Mouse (Mus musculus): ENCODE results near the gene Pax3.

Gene Pax3

DNA sequence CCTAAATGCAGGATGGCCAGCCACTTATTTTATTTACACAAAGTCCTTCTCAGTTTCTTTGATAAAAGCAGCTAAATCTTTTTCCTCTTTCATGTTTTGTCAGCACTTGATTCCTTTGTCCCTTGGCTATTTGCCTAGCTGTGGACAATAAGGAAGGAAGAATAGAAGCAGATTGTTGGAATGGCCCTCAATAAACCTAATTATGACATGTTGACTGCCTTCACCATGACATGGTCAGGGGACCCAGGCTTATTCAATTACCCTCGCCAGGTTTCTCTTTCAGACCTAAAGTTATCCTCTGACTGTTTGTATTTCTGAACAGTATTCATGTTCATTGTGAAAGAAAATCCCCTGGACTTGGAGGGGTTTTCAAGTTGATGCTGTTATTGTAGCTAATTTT lies 25.3 kb downstream of the Pax3 start:
- DNase-seq = no peak

GRCm38 (mm10) chr1:78170771-78171170 lies 26.2 kb downstream of the Pax3 start:
- DNase-seq = no peak

GRCm38 (mm10) chr1:78168796-78169195 lies 28.1 kb downstream of the Pax3 start:
- no peak for DNase-seq

DNA sequence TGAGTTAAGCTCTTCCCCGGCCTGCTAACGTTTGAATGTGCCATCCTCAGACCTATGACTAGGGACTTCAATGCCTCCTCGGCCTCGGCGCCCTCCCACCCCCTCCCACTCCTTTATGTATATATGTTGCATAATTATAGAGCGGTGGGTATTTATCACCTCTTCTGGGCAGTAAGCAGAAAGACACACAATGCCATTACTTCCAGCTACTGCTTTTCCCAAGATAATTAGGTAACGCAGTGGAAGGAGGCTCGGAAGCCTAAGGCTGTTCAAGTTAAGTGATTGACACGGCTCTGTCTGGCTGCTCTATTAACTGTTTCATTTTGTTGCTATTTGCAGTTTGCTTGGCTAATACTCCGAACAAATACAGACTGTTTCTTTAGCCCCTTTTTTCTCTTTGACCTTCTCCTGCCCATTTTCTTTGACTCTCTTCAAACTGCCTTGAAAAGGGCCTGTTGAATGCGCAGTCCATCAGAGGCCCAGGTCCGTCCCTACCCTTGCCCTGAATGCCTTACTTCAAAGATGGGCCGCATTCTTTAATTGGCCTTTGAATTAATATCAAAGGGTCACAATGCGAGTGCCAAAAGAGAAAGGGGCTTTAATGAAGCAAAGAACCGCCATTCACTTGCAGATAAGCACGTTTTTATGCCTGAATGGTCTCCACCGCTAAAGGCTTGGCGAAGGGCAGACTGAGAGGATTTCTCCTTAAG lies 29.2 kb downstream of the Pax3 start:
- DNase-seq = no peak

GRCm38 (mm10) chr1:78161745-78162144 lies 35.2 kb downstream of the Pax3 start:
- no peak for DNase-seq

- DNase-seq = no peak
Observed at GRCm38 (mm10) chr1:78157930-78158329, 39.0 kb downstream of the Pax3 start.

DNA sequence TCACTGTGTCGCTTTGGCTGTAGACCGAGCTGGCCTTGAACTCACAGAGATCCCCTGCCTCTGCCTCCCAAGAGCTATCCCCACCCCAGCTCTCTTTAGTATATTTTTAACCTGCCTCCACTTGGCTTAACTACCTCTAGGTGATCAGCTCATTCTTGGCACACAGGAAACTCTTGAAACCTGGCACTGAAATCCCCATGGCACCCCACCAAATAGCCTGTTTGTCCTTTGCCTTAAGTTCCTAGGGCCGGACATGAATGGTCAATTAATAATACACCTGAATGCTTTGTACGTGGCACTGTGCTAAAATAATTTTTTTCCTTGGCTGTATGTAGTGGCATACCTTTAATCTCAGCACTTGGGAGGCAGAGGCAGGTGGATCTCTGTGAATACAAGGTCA lies 41.1 kb downstream of the Pax3 start:
- no peak for DNase-seq

GRCm38 (mm10) chr1:78148011-78148623 lies 48.8 kb downstream of the Pax3 start:
- DNase-seq = no peak

DNA sequence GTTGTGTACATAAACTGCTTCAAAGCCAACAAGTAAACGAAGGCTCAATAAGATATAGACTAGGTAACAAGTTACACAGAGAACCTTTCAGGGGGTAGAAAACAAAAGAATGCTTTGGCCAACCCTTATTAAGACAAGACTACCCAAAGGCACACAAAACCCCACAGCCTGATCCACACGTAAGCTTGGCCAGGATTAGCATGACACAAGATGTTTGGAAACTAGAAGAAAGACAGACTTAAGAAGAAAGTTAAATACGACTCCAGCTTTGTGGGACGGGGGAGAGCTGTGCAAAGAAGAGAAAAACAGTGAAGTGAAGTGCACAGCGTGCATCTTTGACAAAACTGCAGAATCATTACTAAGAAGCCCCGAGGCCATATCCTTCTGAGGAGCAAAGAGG lies 53.5 kb downstream of the Pax3 start:
- DNase-seq = no peak

GRCm38 (mm10) chr1:78142912-78143311 lies 54.0 kb downstream of the Pax3 start:
- no peak for DNase-seq

GRCm38 (mm10) chr1:78141741-78142501 lies 55.0 kb downstream of the Pax3 start:
- DNase-seq = no peak

- no peak for DNase-seq
Observed at GRCm38 (mm10) chr1:78141314-78141713, 55.6 kb downstream of the Pax3 start.

- no peak for DNase-seq
Observed at GRCm38 (mm10) chr1:78140505-78141303, 56.2 kb downstream of the Pax3 start.

GRCm38 (mm10) chr1:78139287-78139686 lies 57.6 kb downstream of the Pax3 start:
- DNase-seq = no peak

DNA sequence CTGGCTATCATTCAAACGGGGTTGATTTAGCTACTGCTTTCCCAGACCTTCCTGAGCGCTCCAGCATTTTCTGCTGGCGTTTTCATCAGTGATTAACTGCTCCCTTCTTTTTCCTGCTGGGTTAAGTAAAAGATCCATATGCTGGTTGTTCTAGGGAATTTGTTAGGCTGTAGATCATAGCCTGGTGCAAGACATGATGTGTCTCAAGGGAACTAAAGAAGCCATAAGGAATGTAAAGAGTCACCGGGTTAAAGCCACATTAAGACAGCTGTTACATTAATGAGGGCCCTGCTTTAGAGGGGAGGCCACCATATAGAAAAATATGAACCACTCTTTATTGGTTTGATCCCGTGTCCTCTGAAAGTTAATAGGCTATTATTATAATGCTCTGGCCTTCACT lies 67.7 kb downstream of the Pax3 start:
- DNase-seq = no peak

DNA sequence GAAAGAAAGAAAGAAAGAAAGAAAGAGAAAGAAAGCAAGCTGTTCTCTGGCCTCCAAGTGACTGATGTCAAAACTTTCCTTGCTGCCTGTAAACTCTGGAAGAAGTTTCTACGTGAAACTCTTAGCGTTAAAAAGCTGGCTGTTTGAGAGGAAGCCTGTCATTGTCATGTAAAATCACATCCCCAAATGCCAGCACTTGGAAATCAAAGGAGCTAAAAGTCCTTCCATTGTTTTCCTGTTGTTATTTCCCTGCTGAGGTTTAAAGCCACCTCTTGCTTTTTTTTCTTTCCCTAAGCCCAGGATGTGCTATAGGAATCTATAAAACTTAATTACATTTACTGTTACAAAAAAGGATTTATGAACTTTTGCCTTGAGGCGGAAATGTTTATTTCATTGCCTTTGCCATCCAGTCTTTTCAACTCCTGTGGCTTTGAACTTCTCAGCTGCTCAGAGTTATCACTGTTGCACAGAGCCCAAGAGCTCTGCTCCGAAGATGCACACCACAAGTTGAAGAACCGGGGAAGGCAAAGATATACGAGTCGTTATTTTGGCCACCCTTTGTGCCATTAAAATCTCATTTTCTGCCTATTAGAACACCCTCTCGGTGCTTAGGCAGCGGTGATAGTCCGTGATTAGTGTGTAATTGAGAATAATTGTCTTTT lies 76.9 kb downstream of the Pax3 start:
- no peak for DNase-seq

- no peak for DNase-seq
Observed at GRCm38 (mm10) chr1:78116046-78116445, 80.9 kb downstream of the Pax3 start.

DNA sequence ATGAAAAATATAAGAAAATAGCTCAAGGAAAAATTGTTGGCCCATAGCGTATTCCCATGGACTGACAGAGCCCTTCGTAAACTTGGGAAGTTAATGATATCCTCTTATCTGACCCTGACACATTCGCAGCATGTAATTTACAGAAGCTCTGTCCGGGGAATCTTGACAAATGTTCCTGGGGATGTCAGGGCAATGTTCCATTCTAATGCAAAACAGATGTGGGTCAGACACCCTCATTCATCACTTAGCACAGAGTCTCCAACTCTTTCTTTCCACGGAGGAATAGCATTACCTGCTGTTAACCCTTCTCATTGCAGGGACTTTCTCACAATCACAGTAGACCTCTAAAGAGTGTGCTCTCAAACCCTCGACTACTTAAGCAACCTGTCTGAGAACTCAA lies 86.6 kb downstream of the Pax3 start:
- DNase-seq = no peak

DNA sequence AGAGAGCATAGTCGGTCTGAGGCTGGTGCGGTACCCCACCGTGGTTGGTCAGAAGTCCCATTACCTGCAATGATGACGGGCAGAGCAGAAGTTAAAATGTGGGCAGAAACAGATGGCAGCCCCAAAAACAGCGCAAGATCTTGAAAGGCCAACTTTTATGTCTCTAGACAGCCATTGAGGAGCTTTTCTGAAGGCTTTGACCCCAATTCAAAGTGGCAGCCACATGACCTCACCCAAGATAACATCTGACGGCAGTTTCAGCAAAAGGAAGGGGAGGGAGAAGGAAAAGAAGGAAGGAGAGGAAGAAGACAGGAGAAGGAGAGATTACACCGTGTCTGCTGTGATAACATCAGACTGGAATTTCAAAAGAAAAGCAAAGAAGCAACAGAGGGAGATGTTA lies 93.4 kb downstream of the Pax3 start:
- DNase-seq = no peak

- no peak for DNase-seq
Observed at GRCm38 (mm10) chr1:78093619-78094018, 103.3 kb downstream of the Pax3 start.

- no peak for DNase-seq
Observed at GRCm38 (mm10) chr1:78088646-78089045, 108.3 kb downstream of the Pax3 start.

- no peak for DNase-seq
Observed at GRCm38 (mm10) chr1:78081761-78082160, 115.2 kb downstream of the Pax3 start.

DNA sequence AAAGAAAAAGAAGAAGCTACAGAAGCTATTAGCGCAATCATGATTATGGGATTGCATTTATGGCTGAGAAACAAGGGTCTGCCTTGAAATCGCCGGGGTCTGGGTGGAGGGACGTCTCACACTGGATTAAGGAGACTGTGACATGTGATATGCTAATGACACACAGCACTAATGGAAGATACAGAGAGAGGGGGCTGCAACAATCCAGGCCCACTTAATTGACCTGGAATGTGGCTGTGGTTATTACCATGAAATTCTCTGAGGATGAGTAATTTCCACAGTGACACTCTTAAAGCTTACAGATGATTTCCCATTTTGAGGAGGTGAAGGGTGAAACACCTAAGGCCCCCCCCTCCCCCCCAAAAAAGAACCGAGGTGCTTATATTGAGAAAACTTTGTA lies 136.1 kb downstream of the Pax3 start:
- DNase-seq = no peak

All from kidney, adult 18-20 months (tissue).